20 mouse cellular contexts compared by ENCODE assay signal in the genomic region with DNA sequence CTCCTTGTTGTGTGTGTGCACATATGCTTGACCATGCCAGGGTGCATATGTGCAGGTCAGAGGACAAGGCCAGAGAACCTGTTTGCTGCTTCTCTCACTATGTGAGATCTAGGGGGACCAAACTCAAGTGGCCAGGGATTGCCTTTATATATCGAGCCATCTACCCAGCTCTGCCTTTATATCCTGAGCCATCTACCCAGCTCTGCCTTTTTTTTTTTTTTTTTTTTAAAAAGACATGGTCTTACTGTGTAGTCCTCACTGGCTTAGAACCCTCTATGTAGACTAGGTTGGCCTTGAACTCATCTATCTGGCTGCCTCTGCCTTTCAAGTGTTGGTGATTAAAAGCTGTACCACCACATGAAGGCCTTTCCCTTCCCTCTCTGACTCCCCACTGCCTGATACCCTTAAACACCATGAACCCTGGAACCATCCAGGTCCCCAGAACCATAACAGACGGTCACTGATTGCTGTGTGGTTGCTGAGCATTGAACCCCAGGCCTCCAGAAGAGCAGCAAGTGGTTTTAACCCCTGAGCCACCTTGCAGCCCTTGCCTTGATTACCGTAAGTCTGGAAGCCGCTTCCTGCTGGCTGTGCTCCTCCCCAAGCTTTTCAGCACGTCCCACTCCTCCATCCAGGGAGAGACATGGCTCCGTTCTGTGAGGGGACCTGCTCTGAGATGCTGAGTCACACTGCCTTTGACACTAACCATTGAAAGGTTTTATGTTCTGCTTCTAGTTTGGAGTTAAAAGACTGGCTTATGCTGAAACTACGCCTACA. TPM values are rescaled to one million over a fixed set of nuclear protein-coding genes. Genes with fewer than 3 reads are reported as not detected.
DNase-seq lines count a peak whose midpoint lies in the region; ATAC-seq and TF ChIP-seq lines count a peak whose summit lies in the region.
"Had no signal": no experiment of that assay in that cellular context is flagged by ENCODE, and none has a peak within 500 bp of the region (broad histone marks: within the 10 kb centered on the region; RNA-seq: fewer than 3 reads in every experiment).

No protein-coding gene starts in this region.

- no peaks in the 10 kb centered on the region for H3K27me3 ChIP-seq in hindbrain, embryonic 13.5 days
- no peaks in the 10 kb centered on the region for H3K27me3 ChIP-seq in hindbrain, embryonic 12.5 days
- H3K27me3 ChIP-seq in MEL (ENCODE audit: control insufficient read depth in 1 of 2, insufficient read depth in 2 of 2, low read length in 2 of 2), result no peaks in the 10 kb centered on the region
- H3K27me3 ChIP-seq: forebrain, embryonic 13.5 days; heart, embryonic 13.5 days had no signal

- no peaks in the 10 kb centered on the region for H3K9me3 ChIP-seq in hindbrain, embryonic 13.5 days
- H3K9me3 ChIP-seq in hindbrain, embryonic 12.5 days (replicated peaks), result no peaks in the 10 kb centered on the region
- no peaks in the 10 kb centered on the region for H3K9me3 ChIP-seq in MEL (replicated peaks; ENCODE audit: insufficient read depth, low read length)
- H3K9me3 ChIP-seq: forebrain, embryonic 13.5 days; heart, embryonic 13.5 days had no signal

- H3K27ac ChIP-seq in hindbrain, embryonic 13.5 days, result no peak overlapping the region
- H3K27ac ChIP-seq in hindbrain, embryonic 12.5 days, result no peak overlapping the region
- H3K27ac ChIP-seq in MEL (ENCODE audit: control insufficient read depth, low read depth, low read length), result no peak overlapping the region
- no peak overlapping the region for H3K27ac ChIP-seq in embryonic fibroblast, embryonic 13.5 days (ENCODE audit: insufficient read depth, low read length)
- H3K27ac ChIP-seq: forebrain, embryonic 13.5 days; heart, embryonic 13.5 days; hindbrain, postnatal 0 days had no signal

- 0 out of 4 replicates have a peak, but pooled peaks of 1 of the 2 experiments have one; percentile 1 for TF ChIP-seq POLR2A in MEL (IDR thresholded peaks at IDR 0.05; ENCODE audit: control insufficient read depth in 1 of 2, insufficient read depth in 1 of 2, low read depth in 1 of 2, low read length in 2 of 2, poor library complexity in 1 of 2)
- 0 out of 2 replicates have a peak, but pooled peaks have one; percentile 1 for TF ChIP-seq POLR2A in embryonic fibroblast, embryonic 13.5 days (IDR thresholded peaks at IDR 0.05; ENCODE audit: low read depth, low read length)

- H3K4me1 ChIP-seq in hindbrain, embryonic 13.5 days (replicated peaks), result peaks cover 39% of the 10 kb centered on the region
- peaks cover 20% of the 10 kb centered on the region for H3K4me1 ChIP-seq in hindbrain, embryonic 12.5 days
- H3K4me1 ChIP-seq in MEL (ENCODE audit: control insufficient read depth in 1 of 2, insufficient read depth in 2 of 2, low read length in 2 of 2), result peaks cover 3 to 26% of the 10 kb centered on the region in 2 experiments
- peaks cover 8% of the 10 kb centered on the region for H3K4me1 ChIP-seq in embryonic fibroblast, embryonic 13.5 days (ENCODE audit: control insufficient read depth, insufficient read depth, low read length)

- peaks cover 36% of the 10 kb centered on the region for H3K79me2 ChIP-seq in MEL (ENCODE audit: control insufficient read depth, insufficient read depth, low read length, poor library complexity)

- no peak for TF ChIP-seq CTCF in MEL (IDR thresholded peaks at IDR 0.05 in 2 of 3, conservative IDR thresholded peaks at IDR 0.05 in 1 of 3; ENCODE audit: control insufficient read depth in 1 of 3, insufficient read depth in 1 of 3, low read depth in 2 of 3, low read length in 3 of 3, poor library complexity in 1 of 3, severe bottlenecking in 1 of 3)
- no peak for TF ChIP-seq CTCF in embryonic fibroblast, embryonic 13.5 days (IDR thresholded peaks at IDR 0.05; ENCODE audit: borderline replicate concordance, insufficient read depth, low read length)

- TF ChIP-seq EP300 in MEL (IDR thresholded peaks at IDR 0.05; ENCODE audit: low read depth in 1 of 2, low read length in 2 of 2), result no peak

- no peak overlapping the region for H3K4me2 ChIP-seq in hindbrain, embryonic 13.5 days
- no peak overlapping the region for H3K4me2 ChIP-seq in hindbrain, embryonic 12.5 days (replicated peaks)
- H3K4me2 ChIP-seq: forebrain, embryonic 13.5 days; heart, embryonic 13.5 days had no signal

- ATAC-seq in hindbrain, embryonic 13.5 days (ENCODE audit: low FRiP score), result no peak
- ATAC-seq in hindbrain, embryonic 12.5 days (ENCODE audit: low FRiP score), result no peak
- ATAC-seq: CD4-positive, CD25-positive, alpha-beta regulatory T cell, adult 4 months; forebrain, embryonic 13.5 days; forebrain, postnatal 0 days; hindbrain, postnatal 0 days had no signal

- H3K36me3 ChIP-seq in hindbrain, embryonic 13.5 days, result peaks cover 63% of the 10 kb centered on the region
- H3K36me3 ChIP-seq in hindbrain, embryonic 12.5 days, result peaks cover 61% of the 10 kb centered on the region
- peaks cover 5 to 22% of the 10 kb centered on the region in 2 experiments for H3K36me3 ChIP-seq in MEL (ENCODE audit: control insufficient read depth in 1 of 2, insufficient read depth in 2 of 2, low read length in 2 of 2)

- WGBS in hindbrain, embryonic 13.5 days, result 87% methylated on average over 7 of the region's 7 CpGs
- 85% methylated on average over 7 of the region's 7 CpGs for WGBS in hindbrain, embryonic 12.5 days

- DNase-seq in adrenal gland, adult 8-10 months, result peak; percentile 1
- no peak for DNase-seq in adrenal gland, adult 2 months
- no peak for DNase-seq in MEL (ENCODE audit: low read depth, low spot score)
- no peak for DNase-seq in thymus, postnatal 10 days (ENCODE audit: low spot score in 2 of 2)
- DNase-seq in frontal cortex, postnatal 36 days (ENCODE audit: low spot score in 2 of 2), result no peak
- DNase-seq: adrenal gland, postnatal 25 days; B cell, adult 2 months; cerebellum, adult 18-20 months; cerebellum, adult 9-11 months; forebrain, postnatal 0 days; gastrocnemius, postnatal 10 days; heart, postnatal 36 days; kidney, adult 2 months had no signal

- no peak for TF ChIP-seq RAD21 in MEL (IDR thresholded peaks at IDR 0.05; ENCODE audit: low read depth, low read length)

- H3K4me3 ChIP-seq in hindbrain, embryonic 13.5 days, result no peak overlapping the region
- H3K4me3 ChIP-seq in hindbrain, embryonic 12.5 days, result no peak overlapping the region
- H3K4me3 ChIP-seq in MEL (ENCODE audit: control insufficient read depth in 1 of 2, insufficient read depth in 1 of 2, low read depth in 2 of 2, low read length in 2 of 2), result no peak overlapping the region
- no peak overlapping the region for H3K4me3 ChIP-seq in embryonic fibroblast, embryonic 13.5 days (ENCODE audit: insufficient read depth, low read length)
- H3K4me3 ChIP-seq: forebrain, embryonic 13.5 days; heart, embryonic 13.5 days had no signal

- peak overlapping the region; percentile 13; the same call in 1 of the 2 replicates for H3K9ac ChIP-seq in hindbrain, embryonic 13.5 days
- no peak overlapping the region for H3K9ac ChIP-seq in hindbrain, embryonic 12.5 days
- H3K9ac ChIP-seq in MEL (ENCODE audit: control insufficient read depth, low read depth, low read length, poor library complexity, severe bottlenecking), result no peak overlapping the region
- H3K9ac ChIP-seq: forebrain, embryonic 13.5 days; forebrain, postnatal 0 days; heart, embryonic 13.5 days had no signal

RNA-seq across cellular contexts. Expression of a gene that starts 1.5 kb away (rescaled TPM):
- total RNA-seq in adrenal gland, adult 8-10 months (2022), result 10 to 100 TPM; 34.8 to 40.2 (median 37.5) TPM
- 10 to 100 TPM; 24.7 to 37.1 TPM for total RNA-seq in adrenal gland, adult 2 months (2021)
- 7.5 and 9.6 TPM in 2 replicates for polyA plus RNA-seq in adrenal gland, adult 2 months (2012; rRNA removed)
- polyA plus RNA-seq in hindbrain, embryonic 13.5 days (2015; fragmentation: Nextera tagmentation; extraction: Ambion mirVana), result 16.0 and 17.0 TPM in 2 replicates
- polyA plus RNA-seq in hindbrain, embryonic 12.5 days (2016; fragmentation: Nextera tagmentation; extraction: Ambion mirVana), result 19.7 and 21.7 TPM in 2 replicates
- 35.9 and 37.5 TPM in 2 replicates for total RNA-seq in MEL (2012; rRNA removed)
- 10 to 100 TPM in 1 of 2 experiments, not detected in 1; 55.6 TPM for polyA plus RNA-seq in MEL (2012; ENCODE audit: insufficient read depth in 1 of 2, insufficient read length in 2 of 2, low read depth in 1 of 2, low replicate concordance in 2 of 2, missing spikeins in 1 of 2)
- 7.8 and 8.3 TPM in 2 replicates for polyA plus RNA-seq in embryonic fibroblast, embryonic 13.5 days (2011; ENCODE audit: insufficient read length, low read depth, missing spikeins)

RNA-seq across cellular contexts. Expression of a gene that starts 2.3 kb away (rescaled TPM):
- total RNA-seq in adrenal gland, adult 8-10 months (2022), result 10 to 100 TPM; 44.2 to 57.9 (median 48.4) TPM
- 10 to 100 TPM; 45.2 to 55.1 TPM for total RNA-seq in adrenal gland, adult 2 months (2021)
- 196 and 208 TPM in 2 replicates for polyA plus RNA-seq in adrenal gland, adult 2 months (2012; rRNA removed)
- 91.6 and 93.6 TPM in 2 replicates for polyA plus RNA-seq in hindbrain, embryonic 13.5 days (2015; fragmentation: Nextera tagmentation; extraction: Ambion mirVana)
- polyA plus RNA-seq in hindbrain, embryonic 12.5 days (2016; fragmentation: Nextera tagmentation; extraction: Ambion mirVana), result 79.4 and 81.6 TPM in 2 replicates
- total RNA-seq in MEL (2012; rRNA removed), result 136 and 145 TPM in 2 replicates
- polyA plus RNA-seq in MEL (2012; ENCODE audit: insufficient read depth in 1 of 2, insufficient read length in 2 of 2, low read depth in 1 of 2, low replicate concordance in 2 of 2, missing spikeins in 1 of 2), result 100 to 1,000 TPM in 1 of 2 experiments, not detected in 1; 136 TPM
- polyA plus RNA-seq in embryonic fibroblast, embryonic 13.5 days (2011; ENCODE audit: insufficient read length, low read depth, missing spikeins), result 31.1 and 36.9 TPM in 2 replicates

RNA-seq across cellular contexts. Expression of a gene that starts 10.3 kb away (rescaled TPM):
- total RNA-seq in adrenal gland, adult 8-10 months (2022), result 100 to 1,000 TPM; 100 to 121 (median 110) TPM
- 100 to 1,000 TPM in 1 of 2 experiments, 10 to 100 TPM in 1; 52.8 to 111 TPM for total RNA-seq in adrenal gland, adult 2 months (2021)
- 313 and 342 TPM in 2 replicates for polyA plus RNA-seq in adrenal gland, adult 2 months (2012; rRNA removed)
- polyA plus RNA-seq in hindbrain, embryonic 13.5 days (2015; fragmentation: Nextera tagmentation; extraction: Ambion mirVana), result 23.4 and 24.1 TPM in 2 replicates
- 71.0 and 72.1 TPM in 2 replicates for polyA plus RNA-seq in hindbrain, embryonic 12.5 days (2016; fragmentation: Nextera tagmentation; extraction: Ambion mirVana)
- 4.0 and 4.2 TPM in 2 replicates for total RNA-seq in MEL (2012; rRNA removed)
- 10 to 100 TPM in 1 of 2 experiments, not detected in 1; 13.1 TPM for polyA plus RNA-seq in MEL (2012; ENCODE audit: insufficient read depth in 1 of 2, insufficient read length in 2 of 2, low read depth in 1 of 2, low replicate concordance in 2 of 2, missing spikeins in 1 of 2)
- polyA plus RNA-seq in embryonic fibroblast, embryonic 13.5 days (2011; ENCODE audit: insufficient read length, low read depth, missing spikeins), result 54.1 and 62.0 TPM in 2 replicates

RNA-seq across cellular contexts. Expression of a gene that starts 15.0 kb away (rescaled TPM):
- total RNA-seq in adrenal gland, adult 8-10 months (2022), result 10 to 100 TPM in 2 of 4 experiments, 1 to 10 TPM in 2; 4.3 to 14.9 (median 10.2) TPM
- total RNA-seq in adrenal gland, adult 2 months (2021), result 1 to 10 TPM; 6.3 to 7.7 TPM
- polyA plus RNA-seq in adrenal gland, adult 2 months (2012; rRNA removed), result 9.4 and 13.4 TPM in 2 replicates
- polyA plus RNA-seq in hindbrain, embryonic 13.5 days (2015; fragmentation: Nextera tagmentation; extraction: Ambion mirVana), result 19.2 and 19.9 TPM in 2 replicates
- polyA plus RNA-seq in hindbrain, embryonic 12.5 days (2016; fragmentation: Nextera tagmentation; extraction: Ambion mirVana), result 10.6 and 11.4 TPM in 2 replicates
- 0.10 and 0.15 TPM in 2 replicates for total RNA-seq in MEL (2012; rRNA removed)
- under 1 TPM in 1 of 2 experiments, not detected in 1; 0.47 TPM for polyA plus RNA-seq in MEL (2012; ENCODE audit: insufficient read depth in 1 of 2, insufficient read length in 2 of 2, low read depth in 1 of 2, low replicate concordance in 2 of 2, missing spikeins in 1 of 2)
- 3.4 and 4.9 TPM in 2 replicates for polyA plus RNA-seq in embryonic fibroblast, embryonic 13.5 days (2011; ENCODE audit: insufficient read length, low read depth, missing spikeins)

RNA-seq across cellular contexts. Expression of a gene that starts 41.6 kb away (rescaled TPM):
- under 1 TPM; 0.12 to 1.00 (median 0.56) TPM for total RNA-seq in adrenal gland, adult 8-10 months (2022)
- total RNA-seq in adrenal gland, adult 2 months (2021), result under 1 TPM in 1 of 2 experiments, not detected in 1; 0.09 TPM
- 0.62 and 0.65 TPM in 2 replicates for polyA plus RNA-seq in adrenal gland, adult 2 months (2012; rRNA removed)
- polyA plus RNA-seq in hindbrain, embryonic 13.5 days (2015; fragmentation: Nextera tagmentation; extraction: Ambion mirVana), result 1.4 and 1.5 TPM in 2 replicates
- polyA plus RNA-seq in hindbrain, embryonic 12.5 days (2016; fragmentation: Nextera tagmentation; extraction: Ambion mirVana), result 0.72 and 0.81 TPM in 2 replicates
- total RNA-seq in MEL (2012; rRNA removed), result 0.08 and 0.10 TPM in 2 replicates
- under 1 TPM in 1 of 2 experiments, not detected in 1; 0.56 TPM for polyA plus RNA-seq in MEL (2012; ENCODE audit: insufficient read depth in 1 of 2, insufficient read length in 2 of 2, low read depth in 1 of 2, low replicate concordance in 2 of 2, missing spikeins in 1 of 2)
- 0.42 and 0.74 TPM in 2 replicates for polyA plus RNA-seq in embryonic fibroblast, embryonic 13.5 days (2011; ENCODE audit: insufficient read length, low read depth, missing spikeins)
- polyA plus RNA-seq: CD4-positive, CD25-positive, alpha-beta regulatory T cell, adult 4 months; heart, embryonic 13.5 days had no signal
